Mouse (Mus musculus) cortical plate, adult 2 months (tissue): ENCODE data around the gene 1700056E22Rik.
A peak's percentile ranks its signal among the peaks of the same experiment; 100 is the strongest.

Experiments
- CTCF ChIP-seq: fragments of 200-500 bp; IDR thresholded peaks from 2 replicates; pipeline ENCODE4 v1.5.1; 2011; ENCODE audit warnings: mild to moderate bottlenecking, control low read depth, low read length; ENCODE audit not compliant: insufficient read depth; ENCODE audit errors: extremely low read depth
- POLR2A ChIP-seq: fragments of 200-500 bp; IDR thresholded peaks from 2 replicates; pipeline ENCODE4 v1.6.1; 2011; ENCODE audit warnings: mild to moderate bottlenecking, low read length, control low read depth; ENCODE audit not compliant: insufficient read depth; ENCODE audit errors: extremely low read depth

DNA sequence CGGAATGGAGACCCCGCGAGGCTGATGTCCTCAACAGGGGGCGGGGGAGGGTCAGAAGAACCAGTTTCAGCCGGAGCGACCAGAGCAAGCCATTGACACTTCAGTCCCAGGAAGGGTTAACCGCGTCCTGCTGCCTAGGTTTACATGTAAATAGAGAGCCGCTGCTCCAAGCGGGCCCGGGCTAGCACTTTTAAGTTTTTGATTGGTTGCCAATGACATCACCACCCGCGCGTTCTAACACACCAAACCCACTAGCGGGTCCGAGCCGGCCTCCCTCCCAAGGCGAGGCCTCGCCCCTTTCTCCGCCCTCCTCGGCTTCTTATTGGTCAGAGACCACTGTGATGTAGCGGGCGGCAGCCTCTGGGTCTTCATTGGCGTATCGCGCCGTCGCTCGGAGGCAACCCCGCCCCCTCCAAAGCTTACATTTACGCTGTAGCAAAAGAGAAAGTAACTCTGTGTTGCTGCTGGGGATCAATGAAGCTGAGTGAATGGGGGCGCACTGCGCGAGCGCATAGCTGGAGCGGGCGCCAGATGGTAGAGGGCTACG lies at the start of gene 1700056E22Rik:
- TF ChIP-seq CTCF: no peak
- peak; percentile 92 for TF ChIP-seq POLR2A
